Mouse (Mus musculus) adrenal gland, adult 2 months (tissue): ENCODE results near the gene Rundc3a. TPM values are rescaled to one million over a fixed set of nuclear protein-coding genes. Genes with fewer than 3 reads are reported as not detected.

ENCODE experiments used
- DNase-seq: peaks from one replicate; pipeline ENCODE4 v3.0.0; 2021
- polyA plus RNA-seq: library from polyadenylated mRNA; depleted of rRNA; stranded (reverse); fragments of >200 nt; gene quantifications from 2 replicates; pipeline ENCODE4 v1.2.3, GENCODE M21; 2012
- total RNA-seq, 2 experiments: library from RNA; stranded (reverse); gene quantifications; 2 replicates each; pipeline ENCODE4 v1.2.3; 2021

Gene Rundc3a
- total and polyA plus RNA-seq, 3 experiments, result 36.8 to 51.7 (median 46.3) TPM

DNA sequence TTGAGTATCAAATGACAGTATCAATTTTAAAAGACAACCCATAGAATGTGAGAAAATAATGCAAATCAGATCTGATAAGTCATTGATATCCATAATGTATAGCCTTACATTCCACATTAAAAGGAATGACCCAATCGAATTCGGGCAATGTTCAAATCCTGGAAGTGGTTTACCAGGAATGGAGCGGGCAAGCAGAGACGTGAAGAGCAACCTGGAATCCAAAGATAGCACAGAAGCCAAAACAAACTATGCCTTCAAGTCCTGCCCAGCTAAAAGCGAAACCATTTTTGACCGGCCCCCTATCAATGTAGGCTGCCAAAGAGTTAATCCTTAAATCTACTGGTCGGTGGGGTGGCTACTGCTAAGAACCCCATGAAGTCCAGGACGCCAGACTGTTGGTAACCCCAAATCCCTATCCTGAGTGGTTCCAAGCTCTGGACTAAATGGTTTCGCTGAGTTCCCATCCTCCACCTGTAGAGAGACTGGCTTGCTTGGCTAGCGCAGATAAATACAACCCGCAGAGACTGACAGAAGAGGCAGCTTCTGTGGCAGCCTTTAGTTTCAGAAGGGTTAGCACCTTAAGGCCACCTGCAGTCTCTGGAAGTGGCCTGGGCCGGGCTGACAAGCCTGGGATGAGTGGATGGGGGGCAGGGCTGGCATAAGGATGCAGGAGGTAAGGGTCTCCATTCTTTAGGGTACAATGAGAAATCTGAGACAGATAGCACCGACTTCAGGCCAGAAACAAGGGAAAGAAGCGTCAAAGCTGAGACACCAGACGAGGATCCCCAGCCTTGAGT is 564 bp upstream of the Rundc3a start:
- DNase-seq, result no peak

DNA sequence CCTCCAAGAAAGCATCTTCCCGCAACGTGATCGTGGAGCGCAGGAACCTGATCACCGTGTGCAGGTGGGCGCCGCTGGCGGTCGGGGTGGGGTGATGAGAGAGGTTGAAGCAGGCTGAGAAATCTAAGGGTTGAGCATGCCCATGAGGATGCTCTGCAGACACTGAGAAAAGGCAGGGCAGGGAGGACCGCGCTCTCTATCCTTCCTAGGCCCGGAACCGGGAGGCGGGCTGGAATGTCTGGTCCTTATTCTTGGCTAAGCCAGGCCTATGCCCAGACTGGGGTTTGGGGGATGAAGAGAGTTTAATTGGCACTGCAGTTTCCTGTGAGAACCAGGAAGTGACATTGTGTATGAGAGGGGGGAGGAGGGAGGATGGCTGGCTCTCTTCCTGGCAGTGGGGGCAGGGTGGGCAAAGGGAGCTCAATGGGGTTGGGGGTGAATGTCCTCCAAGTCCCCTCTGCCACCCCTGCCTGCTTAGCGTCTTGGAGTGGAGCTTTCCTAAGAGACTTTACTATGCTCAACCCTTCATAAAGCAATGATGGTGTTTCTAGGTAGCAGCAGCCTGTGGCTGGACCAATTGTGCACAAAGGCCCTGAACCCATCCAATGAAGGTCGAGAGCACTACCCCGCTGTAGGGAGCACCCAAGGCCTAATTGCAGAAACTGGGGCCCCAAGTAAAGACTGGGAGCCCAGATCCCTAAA is 667 bp downstream of the Rundc3a start:
- DNase-seq, result no peak

DNA sequence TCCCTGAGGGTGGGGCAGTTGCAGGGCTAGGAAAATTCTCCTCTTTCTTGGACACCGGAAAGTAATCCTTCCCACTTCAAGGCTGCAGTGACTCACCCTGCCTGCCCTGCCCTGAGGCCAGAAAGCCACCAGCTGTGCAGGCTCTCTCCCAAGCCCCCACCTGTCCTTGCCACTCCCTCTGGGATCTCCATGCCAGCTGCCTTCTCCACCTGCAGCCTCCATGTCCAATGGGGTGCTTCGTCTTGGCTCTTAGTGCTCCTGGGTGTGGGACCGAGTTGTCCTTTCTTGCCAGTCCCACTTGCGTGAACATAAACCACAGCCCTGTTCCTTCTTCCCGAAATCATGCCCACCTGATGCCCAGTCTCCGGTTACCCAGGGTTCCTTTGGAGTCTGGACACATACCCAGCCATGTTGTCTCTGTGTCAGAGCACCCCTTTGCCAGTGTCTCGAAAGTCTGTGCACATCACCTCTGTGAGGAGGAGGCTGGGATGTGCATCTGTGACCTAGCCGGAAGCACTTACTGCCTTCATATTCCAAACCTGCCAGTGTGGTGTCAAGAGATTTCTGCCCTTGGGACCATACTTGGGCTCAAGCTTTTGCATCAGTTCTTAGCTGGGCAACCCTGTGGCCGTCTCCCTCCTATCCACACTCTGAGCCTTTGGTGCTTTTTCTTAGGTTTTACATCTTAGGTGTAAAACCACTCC is 1.4 kb downstream of the Rundc3a start:
- peak; percentile 81 for DNase-seq

DNA sequence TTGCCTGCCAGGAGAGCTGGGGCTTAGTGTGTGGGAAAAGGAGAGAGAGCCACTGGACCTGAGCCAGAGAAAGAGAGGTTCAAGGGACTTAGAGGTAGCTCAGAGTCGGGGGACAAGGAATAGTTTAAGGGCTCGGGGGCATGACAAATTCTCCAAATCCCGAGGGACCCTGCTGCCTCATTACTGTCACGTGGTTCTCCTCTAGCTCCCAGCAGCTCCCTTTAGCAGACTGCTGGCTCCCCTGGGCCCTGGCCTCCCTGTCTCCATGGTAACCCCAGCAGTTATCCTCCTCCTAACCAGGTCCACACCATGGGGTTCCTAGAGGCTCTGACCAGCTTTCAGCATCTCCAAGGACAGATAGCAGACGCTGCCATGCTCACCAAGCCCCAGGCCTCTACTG is 2.0 kb downstream of the Rundc3a start:
- no peak for DNase-seq

DNA sequence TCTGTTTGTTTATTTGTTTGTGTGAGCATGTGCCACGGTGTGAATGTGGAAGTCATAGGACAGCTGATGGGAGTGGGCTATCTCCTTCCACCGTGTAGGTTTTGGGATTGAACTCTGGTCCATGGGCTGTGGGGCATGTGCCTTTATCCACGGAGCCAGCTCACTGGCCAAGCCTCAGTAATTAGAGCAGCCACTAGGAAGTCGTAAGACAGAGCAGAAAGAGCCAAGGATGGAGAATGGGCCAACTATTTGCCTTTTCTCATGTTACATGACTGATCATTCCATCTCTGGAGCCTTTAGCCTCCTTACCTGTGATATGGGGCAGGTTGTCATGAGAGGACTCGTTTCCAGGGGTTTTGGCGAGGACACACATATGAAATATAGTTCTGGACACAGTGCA is 3.1 kb downstream of the Rundc3a start:
- no peak for DNase-seq

DNA sequence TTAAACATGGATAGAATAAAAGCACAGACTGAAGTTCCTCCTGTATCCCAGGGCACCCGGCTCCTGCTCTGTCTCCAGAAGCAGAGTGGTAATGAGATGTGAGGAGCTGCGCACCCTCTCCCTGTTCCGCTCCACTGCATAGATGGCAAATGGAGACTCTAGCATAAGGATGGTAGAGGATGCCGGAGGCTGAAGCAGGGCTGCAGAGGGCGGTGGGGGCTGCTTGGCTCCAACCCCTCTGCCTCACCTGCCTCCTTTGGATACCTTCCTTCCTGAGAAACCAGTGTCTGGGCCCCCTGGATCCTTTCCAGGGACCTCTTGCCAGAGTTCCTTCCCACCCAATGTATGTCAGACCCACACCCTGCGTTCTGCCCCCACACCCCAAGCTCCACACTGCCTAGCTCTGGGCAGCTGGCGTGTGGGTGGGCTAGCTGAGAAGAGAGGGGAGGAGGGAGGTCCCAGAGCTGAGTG is 3.5 kb downstream of the Rundc3a start:
- no peak for DNase-seq

DNA sequence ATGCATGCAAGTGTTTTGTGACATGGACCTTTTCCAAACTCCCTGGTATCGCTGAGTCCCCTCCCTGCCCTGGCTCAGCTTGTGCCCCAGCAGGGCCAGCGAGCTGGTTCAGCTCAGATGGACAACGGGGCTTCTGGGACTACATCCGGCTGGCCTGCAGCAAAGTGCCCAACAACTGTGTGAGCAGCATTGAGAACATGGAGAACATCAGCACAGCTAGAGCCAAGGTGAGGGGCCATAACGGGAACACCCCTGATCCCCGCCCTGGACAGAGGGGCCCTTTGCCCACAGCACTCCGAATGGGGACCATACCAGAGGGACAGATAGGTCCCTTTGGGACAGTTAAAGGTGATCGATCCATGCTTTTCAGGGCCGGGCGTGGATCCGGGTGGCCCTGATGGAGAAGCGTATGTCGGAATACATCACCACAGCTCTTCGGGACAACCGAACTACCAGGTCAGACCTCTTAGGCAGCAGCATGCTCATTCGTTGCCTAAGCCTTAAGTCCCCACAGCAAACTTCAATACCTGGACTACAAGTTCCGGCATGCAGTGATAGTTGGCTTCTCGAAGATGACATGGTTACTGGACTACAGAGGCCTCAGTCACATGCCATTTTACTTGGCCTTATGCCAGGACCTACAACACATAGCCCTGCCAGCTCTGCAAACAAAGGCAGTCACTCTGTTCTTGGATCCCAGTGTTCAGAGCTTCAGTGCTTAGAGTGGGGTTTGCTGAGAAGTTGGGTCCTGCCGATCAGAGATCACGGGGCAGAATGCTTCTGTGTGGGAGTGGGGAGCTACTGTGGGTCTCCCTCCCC is 5.0 kb downstream of the Rundc3a start:
- no peak for DNase-seq

DNA sequence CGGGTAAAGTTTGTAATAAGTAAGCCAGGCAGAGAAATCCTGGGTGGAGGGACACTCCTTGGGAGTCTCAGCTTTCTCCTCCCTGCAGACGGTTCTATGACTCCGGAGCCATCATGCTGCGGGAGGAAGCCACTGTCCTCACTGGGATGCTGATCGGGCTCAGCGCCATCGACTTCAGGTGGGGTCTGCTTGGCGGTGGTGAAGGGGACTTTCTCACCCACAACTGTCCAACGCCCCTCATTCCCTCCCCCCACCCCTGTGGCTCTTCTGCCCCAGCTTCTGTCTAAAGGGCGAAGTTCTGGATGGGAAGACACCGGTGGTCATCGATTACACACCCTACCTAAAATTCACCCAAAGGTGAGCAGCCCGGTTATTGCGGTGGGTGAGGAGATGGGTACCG is 5.9 kb downstream of the Rundc3a start:
- no peak for DNase-seq

DNA sequence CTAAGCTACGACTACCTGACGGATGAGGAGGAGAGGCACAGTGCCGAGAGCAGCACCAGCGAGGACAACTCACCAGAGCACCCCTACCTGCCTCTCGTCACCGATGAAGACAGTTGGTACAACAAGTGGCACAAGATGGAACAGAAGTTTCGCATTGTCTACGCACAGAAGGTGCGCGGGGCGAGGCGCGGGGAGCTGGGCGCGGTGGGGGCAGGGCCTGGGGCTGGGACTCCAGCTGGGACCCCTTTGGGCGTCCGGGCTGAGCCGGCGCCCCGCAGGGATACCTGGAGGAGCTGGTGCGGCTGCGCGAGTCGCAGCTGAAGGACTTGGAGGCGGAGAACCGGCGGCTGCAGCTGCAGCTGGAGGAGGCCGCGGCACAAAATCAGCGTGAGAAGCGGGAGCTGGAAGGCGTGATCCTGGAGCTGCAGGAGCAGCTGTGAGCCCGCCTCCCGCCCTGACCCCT is 6.4 kb downstream of the Rundc3a start:
- DNase-seq, result no peak

DNA sequence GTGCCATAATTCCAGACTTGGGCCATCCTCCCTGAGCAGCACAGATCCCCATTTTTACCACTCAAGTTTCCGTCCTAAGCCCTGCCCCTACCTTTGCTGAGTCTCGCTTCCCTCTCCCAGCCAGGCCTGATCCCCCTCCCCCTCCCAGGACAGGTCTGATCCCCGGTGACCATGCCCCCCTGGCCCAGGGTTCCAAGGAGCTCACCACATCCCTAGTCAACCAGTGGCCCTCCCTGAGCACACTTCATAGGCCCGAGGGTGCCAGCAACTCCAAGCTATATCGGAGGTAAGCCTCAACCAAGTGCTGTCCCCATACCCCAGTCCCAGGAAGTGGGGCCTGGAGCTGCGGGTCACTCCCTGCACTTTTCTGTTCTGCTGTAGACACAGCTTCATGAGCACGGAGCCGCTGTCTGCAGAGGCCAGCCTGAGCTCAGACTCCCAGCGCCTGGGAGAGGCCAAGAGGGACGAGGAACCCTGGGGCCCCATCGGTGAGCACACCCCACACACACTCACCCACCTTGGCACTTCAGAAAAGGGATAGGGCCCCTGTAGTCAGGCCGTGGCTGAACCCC is 7.4 kb downstream of the Rundc3a start:
- no peak for DNase-seq

DNA sequence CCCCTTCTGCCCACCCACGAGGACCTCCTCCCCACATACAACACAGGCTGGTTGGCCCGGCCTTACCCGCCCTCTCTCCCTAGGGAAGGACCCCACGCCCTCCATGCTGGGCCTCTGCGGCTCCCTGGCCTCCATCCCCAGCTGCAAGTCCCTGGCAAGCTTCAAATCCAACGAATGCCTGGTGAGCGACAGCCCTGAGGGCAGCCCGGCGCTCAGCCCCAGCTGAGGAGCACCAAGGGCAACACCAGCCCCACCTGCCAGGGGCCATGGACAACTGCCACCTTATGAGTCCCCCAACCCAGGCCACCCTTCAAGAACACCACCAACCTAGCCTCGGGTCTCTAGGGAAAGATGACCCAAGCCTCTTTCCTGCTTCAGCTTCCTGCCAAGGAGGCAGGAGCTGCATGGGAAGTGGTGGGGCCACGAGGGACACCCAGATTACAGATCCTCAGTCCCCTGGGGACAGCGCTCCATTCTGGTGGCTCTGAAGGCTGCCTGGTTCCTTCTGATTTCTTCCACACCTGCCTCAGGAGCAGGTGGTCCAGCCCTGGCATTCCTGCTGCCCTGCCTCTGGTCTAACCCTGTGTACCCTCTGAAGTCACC is 8.8 kb downstream of the Rundc3a start:
- peak; percentile 13 for DNase-seq

DNA sequence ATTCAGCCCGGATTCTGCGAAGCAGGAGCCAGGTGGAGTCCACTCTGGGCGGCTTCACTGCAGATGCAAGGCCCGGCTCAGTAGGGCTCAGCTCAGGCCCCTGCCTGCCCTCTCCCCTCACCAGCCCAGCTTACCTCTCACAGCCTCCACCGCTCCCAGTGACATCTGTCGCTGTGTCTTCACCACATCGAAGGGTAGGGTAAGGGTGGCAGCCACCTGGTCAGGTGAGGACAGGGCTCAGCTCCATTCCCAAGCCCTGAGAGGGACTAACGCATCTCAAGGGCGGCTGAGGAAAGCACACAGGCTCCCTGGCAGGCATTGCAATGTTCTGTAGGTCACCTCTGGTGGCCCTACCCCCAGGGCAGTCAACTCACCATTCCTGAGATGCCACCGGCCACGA is 10.5 kb downstream of the Rundc3a start:
- no peak for DNase-seq

DNA sequence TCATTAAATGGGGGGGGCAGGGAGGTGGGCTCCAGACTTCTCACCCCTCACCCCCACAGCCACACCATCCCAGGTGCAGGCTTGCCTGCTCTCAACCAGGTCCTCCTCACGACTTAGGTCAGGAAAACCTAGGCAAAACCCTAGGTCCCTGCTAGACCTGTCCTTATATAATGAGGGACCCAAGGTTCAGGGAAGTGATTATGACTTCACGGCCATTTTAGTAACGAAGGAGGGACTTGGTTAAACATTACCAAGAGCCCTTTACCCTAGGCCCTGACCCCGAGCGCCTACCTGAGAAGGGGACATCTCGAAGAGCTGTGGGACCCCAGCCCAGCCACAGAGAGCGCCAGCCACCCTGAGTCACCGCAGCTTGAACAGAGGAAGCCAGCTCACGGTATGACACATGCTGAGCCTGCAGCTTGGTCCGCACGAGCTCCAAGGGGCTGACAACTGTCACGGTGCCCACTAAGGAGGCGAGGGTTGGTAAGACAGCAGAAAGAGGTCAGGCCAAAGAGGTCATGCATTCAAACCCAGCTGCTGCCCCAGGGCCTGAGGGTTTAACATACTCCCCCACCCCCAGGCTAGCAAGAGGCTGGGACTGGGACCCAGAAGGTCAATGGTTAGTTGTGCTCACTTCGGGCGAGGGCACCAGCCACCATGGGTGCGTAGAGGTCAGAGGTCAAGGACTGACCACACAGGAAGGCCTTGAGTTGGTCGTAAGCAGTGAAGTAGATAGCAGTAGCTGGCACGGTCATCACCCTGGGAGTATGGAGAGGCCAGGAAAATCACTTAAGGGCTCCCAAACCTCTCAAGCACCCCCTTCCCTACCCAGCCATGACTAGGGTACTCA is 11.2 kb downstream of the Rundc3a start:
- DNase-seq, result peak; percentile 65

DNA sequence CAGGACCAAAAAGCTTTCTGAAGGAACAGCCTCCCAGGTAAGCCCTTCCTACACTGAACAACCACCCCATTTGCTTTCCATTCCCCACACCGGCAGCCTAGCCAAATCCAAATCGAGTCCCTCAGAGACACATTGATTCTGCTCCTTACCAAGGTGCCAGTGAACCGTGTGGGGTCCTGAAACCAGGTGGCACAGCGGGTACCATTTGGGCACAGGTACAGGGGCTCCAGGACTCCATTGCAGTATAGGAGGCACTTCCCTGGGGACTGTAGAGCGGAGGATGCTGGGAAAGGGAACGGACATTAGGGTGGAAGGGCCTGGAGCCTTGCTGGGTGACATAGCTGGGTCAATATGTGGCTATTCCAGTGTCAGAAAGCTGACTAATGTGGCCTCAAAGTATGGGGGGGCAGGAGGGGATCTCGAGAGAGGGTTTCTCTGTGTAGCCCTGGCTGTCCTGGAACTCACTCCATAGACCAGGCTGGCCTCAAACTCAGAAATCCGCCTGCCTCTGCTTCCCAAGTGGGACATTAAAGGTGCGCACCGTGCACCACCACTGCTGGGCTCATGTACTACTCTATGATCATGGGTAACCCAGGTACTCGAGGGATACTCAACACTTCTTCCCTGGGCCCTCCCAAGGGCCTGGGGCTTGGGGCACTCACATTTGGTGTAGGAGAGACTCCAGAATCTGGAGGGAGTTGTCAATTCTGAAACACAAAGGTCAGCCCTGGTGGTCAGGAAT is 12.5 kb downstream of the Rundc3a start:
- DNase-seq, result peak; percentile 26

DNA sequence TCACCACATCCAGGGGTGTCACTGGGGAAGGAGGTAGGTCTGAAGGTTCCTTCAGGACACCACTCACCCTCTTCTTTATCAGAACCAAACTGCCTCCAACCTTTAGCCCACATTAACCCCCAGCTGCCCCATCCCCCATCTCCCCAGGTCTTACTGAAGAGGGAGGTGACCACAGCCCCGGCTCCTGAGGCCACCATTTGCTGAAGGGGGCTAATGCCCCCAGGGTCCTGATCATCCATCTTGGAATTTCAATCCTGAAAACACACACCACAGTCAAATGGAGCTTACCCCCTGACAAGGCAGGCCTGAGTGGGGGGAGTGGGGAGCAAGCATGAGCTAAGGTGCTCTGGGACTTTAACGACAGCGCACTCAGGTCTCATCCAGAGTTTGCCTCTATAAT is 13.2 kb downstream of the Rundc3a start:
- no peak for DNase-seq

DNA sequence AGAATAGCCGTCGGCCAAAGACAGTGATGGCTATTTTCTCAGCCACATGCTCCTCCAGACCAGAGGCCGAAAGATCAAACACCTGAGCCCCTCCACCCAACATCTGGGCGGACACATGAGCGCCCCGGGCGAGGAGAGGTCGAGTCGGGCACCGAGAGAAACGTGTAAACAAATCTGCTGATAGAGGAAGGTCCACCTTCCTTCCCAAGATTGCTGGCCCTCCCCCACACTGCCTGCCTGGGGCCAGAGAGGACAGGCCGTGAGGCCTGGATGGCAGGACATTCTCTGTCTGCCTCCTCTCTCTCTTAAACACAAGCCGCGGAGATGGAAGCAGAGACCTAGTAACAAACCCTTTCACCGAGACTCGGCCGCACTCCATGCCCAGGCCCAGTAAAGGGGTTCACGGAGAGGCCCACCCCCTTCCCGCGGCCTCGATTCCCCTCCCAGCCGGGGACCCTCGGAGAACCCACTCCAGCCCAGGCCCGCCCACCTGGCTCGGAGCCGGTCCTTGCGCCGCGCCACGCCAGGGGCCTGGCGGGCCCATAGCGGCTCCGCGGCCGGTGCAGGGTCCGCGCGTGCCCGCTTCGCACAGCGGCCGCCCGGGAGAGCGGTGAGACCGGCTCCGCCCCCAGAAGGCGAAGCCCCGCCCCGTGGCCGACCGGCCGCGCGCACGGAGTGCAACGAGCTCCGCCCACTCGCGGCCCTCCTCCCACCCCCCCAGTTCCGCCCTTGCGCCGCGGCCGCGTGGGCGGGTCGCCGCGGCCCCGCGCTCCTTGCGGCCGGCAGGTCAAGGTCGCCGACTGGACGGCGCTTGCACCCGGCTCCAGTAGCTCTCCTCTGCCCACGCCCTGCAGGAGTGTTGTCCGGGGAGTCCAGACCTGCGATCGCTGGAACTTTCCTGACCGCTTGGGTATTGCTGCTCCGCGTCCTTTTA is 14.0 kb downstream of the Rundc3a start:
- DNase-seq, result peak; percentile 97

DNA sequence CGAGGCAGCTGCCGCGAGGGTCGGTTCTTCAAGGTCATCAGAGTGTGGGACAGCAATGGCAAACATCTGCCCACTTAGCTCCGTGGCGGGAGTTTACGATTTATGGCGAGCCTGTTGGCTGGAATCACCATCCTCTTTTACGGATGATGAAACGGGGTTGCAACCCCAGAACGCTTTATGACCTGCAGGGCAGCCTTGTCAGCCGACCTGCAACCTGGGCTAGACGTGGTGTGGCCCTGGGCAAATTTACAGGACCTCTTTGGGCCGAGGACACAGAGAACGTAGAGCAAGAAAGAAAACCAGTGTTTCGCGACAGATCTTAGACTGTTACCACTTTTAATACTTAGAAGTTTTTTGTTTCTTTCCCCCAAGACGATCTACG is 14.6 kb downstream of the Rundc3a start, which contains the start of gene Slc25a39:
Gene Slc25a39 (minus strand): TSS at position 113 of the 382 bp plus-strand sequence.
- DNase-seq, result no peak

DNA sequence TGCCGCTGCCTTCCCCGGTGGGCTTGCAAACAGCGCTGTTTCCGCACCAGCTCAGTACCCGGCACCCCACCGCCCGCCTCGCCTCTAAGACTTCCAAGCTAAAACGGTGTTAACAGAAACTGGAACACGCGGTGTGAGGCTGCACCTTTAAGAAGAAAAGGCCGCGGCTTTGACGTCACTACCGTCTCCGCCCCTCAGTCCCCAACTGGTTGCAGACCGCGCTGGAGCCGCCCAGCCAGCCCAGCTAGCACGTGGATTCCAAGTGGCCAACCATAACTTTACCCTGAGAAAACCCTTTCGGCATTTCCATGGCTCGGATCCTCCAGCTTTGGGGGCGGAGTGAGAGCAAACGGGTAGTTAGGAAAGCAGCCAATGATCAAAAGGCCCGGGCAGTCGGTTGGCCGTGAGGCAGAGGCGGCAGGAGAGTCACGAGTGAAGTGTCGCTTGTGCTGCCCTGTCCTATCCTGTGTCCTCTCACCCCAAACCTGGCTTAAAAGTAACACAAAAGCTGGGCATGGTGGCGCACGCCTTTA is 15.2 kb downstream of the Rundc3a start:
- DNase-seq, result peak; percentile 99
